Mouse (Mus musculus) heart, adult 2 months (tissue): ENCODE data around the gene Bnc2. TPM values are rescaled to one million over a fixed set of nuclear protein-coding genes. Genes with fewer than 3 reads are reported as not detected.

Experiments
- DNase-seq, 2 experiments: peaks; one replicate each; pipeline ENCODE4 v3.0.0; 2021
- H3K27ac ChIP-seq: fragments of 200-600 bp; 2 replicates; pipeline ENCODE4 v1.8.1; 2022
- H3K27me3 ChIP-seq: fragments of 200-500 bp; 2 replicates; pipeline ENCODE4 v1.6.1; 2012; ENCODE audit warnings: mild to moderate bottlenecking, low read length, inconsistent platforms, mixed read lengths; ENCODE audit not compliant: control insufficient read depth, insufficient read depth
- H3K36me3 ChIP-seq: fragments of 200-500 bp; 2 replicates; pipeline ENCODE4 v1.6.1; 2012; ENCODE audit warnings: low read length, inconsistent platforms; ENCODE audit not compliant: control insufficient read depth, insufficient read depth
- H3K4me1 ChIP-seq: fragments of 200-500 bp; 2 replicates; pipeline ENCODE4 v1.6.1; 2011; ENCODE audit warnings: low read length; ENCODE audit not compliant: control insufficient read depth, insufficient read depth
- H3K4me3 ChIP-seq: fragments of 200-600 bp; 2 replicates; pipeline ENCODE4 v1.8.1; 2022
- H3K79me2 ChIP-seq: fragments of 200-500 bp; replicated peaks from 2 replicates; pipeline ENCODE4 v1.6.1; 2012; ENCODE audit warnings: mild to moderate bottlenecking, inconsistent platforms, low read length, moderate library complexity, mixed read lengths; ENCODE audit not compliant: control insufficient read depth, insufficient read depth
- H3K9ac ChIP-seq: fragments of 200-500 bp; 2 replicates; pipeline ENCODE4 v1.6.1; 2012; ENCODE audit warnings: low read depth, mild to moderate bottlenecking, control low read depth, inconsistent platforms, low read length, mixed read lengths
- CTCF ChIP-seq: fragments of 200-600 bp; IDR thresholded peaks from 2 replicates; pipeline ENCODE4 v1.8.1; 2022; ENCODE audit warnings: antibody characterized with exemption, mild to moderate bottlenecking, moderate library complexity
- EP300 ChIP-seq: fragments of 200-500 bp; IDR thresholded peaks from 2 replicates; pipeline ENCODE4 v1.6.1; 2011; ENCODE audit warnings: low read depth, low read length, control low read depth; ENCODE audit not compliant: insufficient read depth
- POLR2A ChIP-seq: fragments of 200-500 bp; IDR thresholded peaks from 2 replicates; pipeline ENCODE4 v1.6.1; 2011; ENCODE audit warnings: mild to moderate bottlenecking, low read depth, low read length, control low read depth; ENCODE audit not compliant: insufficient read depth
- WGBS: fragments of 180-500 bp; shearing (Covaris S2); methylation state at CpG from one replicate; pipeline ENCODE4 v1.1.7; 2018; 5-methylcytosine and 5-hydroxymethylcytosine counted together
- intact Hi-C: fragments of 180-260 bp; cut with DNase I; formaldehyde crosslinking; loops from one replicate; pipeline ENCODE4 v1.15.1; 2025
- polyA plus RNA-seq: library from polyadenylated mRNA; depleted of rRNA; stranded (reverse); fragments of >200 nt; gene quantifications from 2 replicates; pipeline ENCODE4 v1.2.3, GENCODE M21; 2012
- total RNA-seq, 2 experiments: library from RNA; stranded (reverse); gene quantifications; 2 replicates each; pipeline ENCODE4 v1.2.3; 2021

Gene Bnc2
- total and polyA plus RNA-seq, 3 experiments, result 1.6 to 3.0 (median 2.6) TPM

- WGBS, result 88% methylated on average over 6 of the region's 6 CpGs
Measured at GRCm38 (mm10) chr4:84498469-84498868, 176.6 kb downstream of the Bnc2 start.

GRCm38 (mm10) chr4:84488323-84488722 lies 186.8 kb downstream of the Bnc2 start:
- DNase-seq, result no peak
- Histone ChIP-seq H3K36me3 (no peaks in the 10 kb centered on the region), H3K9ac (no peak overlapping the region), H3K4me3 (no peak overlapping the region), H3K27me3 (no peaks in the 10 kb centered on the region), H3K27ac (no peak overlapping the region), H3K4me1 (no peaks in the 10 kb centered on the region; the same call in 1 of the 2 replicates), H3K79me2 (no peaks in the 10 kb centered on the region)
- no peak for TF ChIP-seq EP300
- no peak for TF ChIP-seq CTCF
- no peak for TF ChIP-seq POLR2A
- WGBS, result 40% methylated on average over 5 of the region's 5 CpGs
- intact Hi-C loops, result no loop called here

More at GRCm38 (mm10) chr4:84498469-84498868, 176.6 kb downstream of the Bnc2 start:
- Histone ChIP-seq H3K9ac (no peak overlapping the region), H3K36me3 (no peaks in the 10 kb centered on the region), H3K4me1 (no peaks in the 10 kb centered on the region), H3K79me2 (no peaks in the 10 kb centered on the region), H3K4me3 (no peak overlapping the region), H3K27me3 (no peaks in the 10 kb centered on the region), H3K27ac (no peak overlapping the region)
- intact Hi-C loops, result no loop called here
- no peak for DNase-seq
- no peak for TF ChIP-seq EP300
- TF ChIP-seq POLR2A, result no peak
- TF ChIP-seq CTCF, result no peak

GRCm38 (mm10) chr4:84482680-84483079 lies 192.4 kb downstream of the Bnc2 start:
- H3K36me3 ChIP-seq, result no peaks in the 10 kb centered on the region
- H3K4me3 ChIP-seq, result no peak overlapping the region
- no peaks in the 10 kb centered on the region for H3K27me3 ChIP-seq
- H3K27ac ChIP-seq, result no peak overlapping the region
- no peaks in the 10 kb centered on the region for H3K4me1 ChIP-seq
- intact Hi-C loops, result no loop called here
- H3K9ac ChIP-seq, result no peak overlapping the region
- DNase-seq, result no peak
- TF ChIP-seq POLR2A (no peak), CTCF (no peak), EP300 (no peak)
- H3K79me2 ChIP-seq, result no peaks in the 10 kb centered on the region
- 79% methylated on average over 6 of the region's 6 CpGs for WGBS

GRCm38 (mm10) chr4:84472643-84473042 lies 202.4 kb downstream of the Bnc2 start:
- Histone ChIP-seq H3K4me1 (no peaks in the 10 kb centered on the region), H3K9ac (no peak overlapping the region), H3K4me3 (no peak overlapping the region), H3K27me3 (no peaks in the 10 kb centered on the region), H3K79me2 (no peaks in the 10 kb centered on the region), H3K27ac (no peak overlapping the region), H3K36me3 (no peaks in the 10 kb centered on the region)
- no peak for TF ChIP-seq CTCF
- TF ChIP-seq EP300, result no peak
- no peak for TF ChIP-seq POLR2A
- 75% methylated on average over 2 of the region's 2 CpGs for WGBS
- no peak for DNase-seq
- intact Hi-C loops, result no loop called here

GRCm38 (mm10) chr4:84470106-84470885 lies 204.8 kb downstream of the Bnc2 start:
- H3K79me2 ChIP-seq, result no peaks in the 10 kb centered on the region
- no peaks in the 10 kb centered on the region for H3K36me3 ChIP-seq
- no peaks in the 10 kb centered on the region for H3K4me1 ChIP-seq
- no peak overlapping the region for H3K27ac ChIP-seq
- no peaks in the 10 kb centered on the region for H3K27me3 ChIP-seq
- H3K9ac ChIP-seq, result no peak overlapping the region
- 90% methylated on average over 6 of the region's 6 CpGs for WGBS
- intact Hi-C loops, result no loop called here
- DNase-seq, result no peak
- no peak for TF ChIP-seq POLR2A
- no peak for TF ChIP-seq CTCF
- no peak for TF ChIP-seq EP300
- no peak overlapping the region for H3K4me3 ChIP-seq

- Histone ChIP-seq H3K4me3 (no peak overlapping the region), H3K36me3 (no peaks in the 10 kb centered on the region), H3K9ac (no peak overlapping the region), H3K27ac (no peak overlapping the region), H3K79me2 (no peaks in the 10 kb centered on the region), H3K4me1 (no peaks in the 10 kb centered on the region), H3K27me3 (no peaks in the 10 kb centered on the region)
- intact Hi-C loops, result no loop called here
- DNase-seq, result no peak
- TF ChIP-seq POLR2A (no peak), CTCF (no peak), EP300 (no peak)
- WGBS, result 88% methylated on average over 4 of the region's 4 CpGs
Measured at GRCm38 (mm10) chr4:84469400-84469799, 205.7 kb downstream of the Bnc2 start.
